Mouse (Mus musculus) erythroblast, embryonic 14.5 days (primary cell): ENCODE measurements around the gene Cpa5.

Experiments
- GATA1 ChIP-seq: IDR thresholded peaks from 2 replicates; pipeline ENCODE4 v1.6.1; 2012; ENCODE audit warnings: low read length, inconsistent platforms, mixed read lengths
- TAL1 ChIP-seq: IDR thresholded peaks from 3 replicates; pipeline ENCODE4 v1.6.1; 2012; ENCODE audit warnings: low read length, inconsistent platforms, mixed read lengths

DNA sequence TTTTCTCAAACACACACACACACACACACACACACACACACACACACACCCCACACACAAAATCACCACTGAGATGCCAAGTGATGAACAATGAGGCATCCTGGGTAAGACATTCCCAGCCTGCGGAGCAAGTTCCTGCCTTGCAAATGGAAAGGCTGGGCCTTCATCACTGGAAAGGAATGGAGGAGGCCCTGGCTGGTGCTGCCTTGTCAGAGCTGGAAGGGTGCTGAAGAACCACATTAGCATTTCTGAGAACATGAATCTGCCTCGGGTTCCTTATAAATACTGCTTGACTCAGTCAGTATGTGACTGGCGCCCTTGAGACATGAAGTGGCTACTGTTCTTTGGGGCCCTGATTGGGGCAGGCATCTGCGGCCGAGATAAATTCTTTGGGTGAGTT is 42.7 kb upstream of the Cpa5 start, which contains the start of gene Cpa4:
- TF ChIP-seq GATA1 (no peak), TAL1 (no peak)
